Mouse (Mus musculus): ENCODE results near the gene Gm47955. TPM values are rescaled to one million over a fixed set of nuclear protein-coding genes. Genes with fewer than 3 reads are reported as not detected.
A peak's percentile ranks its signal among the peaks of the same experiment; 100 is the strongest.
"Not testable (repeated sequence)": the region's sequence is repeated elsewhere in the genome, so short reads cannot be mapped to it uniquely, and the experiment has no call there.

The Gm47955 gene
- polyA plus RNA-seq, 1 experiment from 2014 or later, result not detected

GRCm38 (mm10) chr1:82972046-82972445 lies 12.0 kb downstream of the Gm47955 start:
- Histone ChIP-seq H3K4me1 (replicated peaks) (no peaks in the 10 kb centered on the region), H3K27ac (replicated peaks) (no peak overlapping the region), H3K9me3 (no peaks in the 10 kb centered on the region), H3K4me2 (no peak overlapping the region), H3K36me3 (no peaks in the 10 kb centered on the region), H3K27me3 (no peaks in the 10 kb centered on the region), H3K9ac (no peak overlapping the region), H3K4me3 (no peak overlapping the region)
- no peak for ATAC-seq (ENCODE audit: low read depth)
- WGBS, result 72% methylated on average over 4 of the region's 4 CpGs

- H3K9ac ChIP-seq, result no peak overlapping the region
- H3K9me3 ChIP-seq, result no peaks in the 10 kb centered on the region
- H3K27ac ChIP-seq (replicated peaks), result 0 out of 2 replicates have a peak overlapping the region, but pooled peaks have one; percentile 14
- H3K4me2 ChIP-seq, result no peak overlapping the region
- no peak overlapping the region for H3K4me3 ChIP-seq
- ATAC-seq (ENCODE audit: low read depth), result no peak
- no peaks in the 10 kb centered on the region for H3K27me3 ChIP-seq
- H3K4me1 ChIP-seq (replicated peaks), result no peaks in the 10 kb centered on the region
- WGBS, result 82% methylated on average over 1 of the region's 1 CpGs
- no peaks in the 10 kb centered on the region for H3K36me3 ChIP-seq
These were observed 13.2 kb downstream of the Gm47955 start for GRCm38 (mm10) chr1:82973244-82973643.

- no peak overlapping the region for H3K9ac ChIP-seq
- no peaks in the 10 kb centered on the region for H3K4me1 ChIP-seq (replicated peaks)
- WGBS, result 80% methylated on average over 6 of the region's 6 CpGs
- no peak overlapping the region for H3K4me2 ChIP-seq
- ATAC-seq (ENCODE audit: low read depth), result no peak
- H3K27ac ChIP-seq (replicated peaks), result no peak overlapping the region
- no peaks in the 10 kb centered on the region for H3K36me3 ChIP-seq
- no peaks in the 10 kb centered on the region for H3K27me3 ChIP-seq
- no peaks in the 10 kb centered on the region for H3K9me3 ChIP-seq
- H3K4me3 ChIP-seq, result no peak overlapping the region
These were observed 13.8 kb downstream of the Gm47955 start for GRCm38 (mm10) chr1:82973901-82974300.

GRCm38 (mm10) chr1:82974342-82974741 lies 14.3 kb downstream of the Gm47955 start:
- H3K4me2 ChIP-seq, result no peak overlapping the region
- H3K27me3 ChIP-seq, result no peaks in the 10 kb centered on the region
- H3K4me3 ChIP-seq, result no peak overlapping the region
- no peaks in the 10 kb centered on the region for H3K9me3 ChIP-seq
- WGBS, result 93% methylated on average over 9 of the region's 9 CpGs
- H3K4me1 ChIP-seq (replicated peaks), result no peaks in the 10 kb centered on the region
- no peak overlapping the region for H3K27ac ChIP-seq (replicated peaks)
- H3K9ac ChIP-seq, result no peak overlapping the region
- H3K36me3 ChIP-seq, result no peaks in the 10 kb centered on the region
- no peak for ATAC-seq (ENCODE audit: low read depth)

- H3K9ac ChIP-seq, result no peak overlapping the region
- no peak for ATAC-seq (ENCODE audit: low read depth)
- H3K27me3 ChIP-seq, result no peaks in the 10 kb centered on the region
- H3K36me3 ChIP-seq, result no peaks in the 10 kb centered on the region
- 87% methylated on average over 5 of the region's 5 CpGs for WGBS
- H3K4me3 ChIP-seq, result no peak overlapping the region
- H3K9me3 ChIP-seq, result no peaks in the 10 kb centered on the region
- H3K4me2 ChIP-seq, result no peak overlapping the region
- no peaks in the 10 kb centered on the region for H3K4me1 ChIP-seq (replicated peaks)
- no peak overlapping the region for H3K27ac ChIP-seq (replicated peaks)
These were observed 15.7 kb downstream of the Gm47955 start for GRCm38 (mm10) chr1:82975750-82976149.

GRCm38 (mm10) chr1:82977840-82978239 lies 17.8 kb downstream of the Gm47955 start:
- Histone ChIP-seq H3K27ac (replicated peaks) (no peak overlapping the region), H3K4me3 (no peak overlapping the region), H3K9me3 (no peaks in the 10 kb centered on the region), H3K9ac (no peak overlapping the region), H3K4me1 (replicated peaks) (no peaks in the 10 kb centered on the region), H3K27me3 (no peaks in the 10 kb centered on the region), H3K4me2 (no peak overlapping the region), H3K36me3 (no peaks in the 10 kb centered on the region)
- no peak for ATAC-seq (ENCODE audit: low read depth)

GRCm38 (mm10) chr1:82986738-82987137 lies 26.7 kb downstream of the Gm47955 start:
- Histone ChIP-seq H3K4me1 (replicated peaks) (no peaks in the 10 kb centered on the region), H3K36me3 (no peaks in the 10 kb centered on the region), H3K9me3 (peaks cover 8% of the 10 kb centered on the region; the same call in 1 of the 2 replicates), H3K4me3 (no peak overlapping the region), H3K27me3 (no peaks in the 10 kb centered on the region), H3K4me2 (no peak overlapping the region), H3K27ac (replicated peaks) (no peak overlapping the region), H3K9ac (no peak overlapping the region)
- no peak for ATAC-seq (ENCODE audit: low read depth)
- 97% methylated on average over 6 of the region's 6 CpGs for WGBS

GRCm38 (mm10) chr1:82987530-82988198 lies 27.6 kb downstream of the Gm47955 start:
- no peaks in the 10 kb centered on the region for H3K27me3 ChIP-seq
- WGBS, result 34% methylated on average over 4 of the region's 4 CpGs
- 0 out of 2 replicates have a peak, but pooled peaks have one; percentile 47 for ATAC-seq (ENCODE audit: low read depth)
- no peaks in the 10 kb centered on the region for H3K36me3 ChIP-seq
- H3K9me3 ChIP-seq, result peaks cover 8% of the 10 kb centered on the region; the same call in 1 of the 2 replicates
- no peak overlapping the region for H3K9ac ChIP-seq
- no peak overlapping the region for H3K4me2 ChIP-seq
- no peaks in the 10 kb centered on the region for H3K4me1 ChIP-seq (replicated peaks)
- H3K27ac ChIP-seq (replicated peaks), result no peak overlapping the region
- H3K4me3 ChIP-seq, result no peak overlapping the region

- H3K4me1 ChIP-seq (replicated peaks), result no peaks in the 10 kb centered on the region
- H3K27me3 ChIP-seq, result no peaks in the 10 kb centered on the region
- H3K9ac ChIP-seq, result no peak overlapping the region
- H3K4me3 ChIP-seq, result no peak overlapping the region
- ATAC-seq (ENCODE audit: low read depth), result no peak
- WGBS, result 63% methylated on average over 4 of the region's 4 CpGs
- no peaks in the 10 kb centered on the region for H3K9me3 ChIP-seq
- H3K4me2 ChIP-seq, result no peak overlapping the region
- H3K27ac ChIP-seq (replicated peaks), result no peak overlapping the region
- H3K36me3 ChIP-seq, result no peaks in the 10 kb centered on the region
These were observed 31.0 kb downstream of the Gm47955 start for GRCm38 (mm10) chr1:82991062-82991461.

- Histone ChIP-seq H3K9ac (no peak overlapping the region), H3K9me3 (no peaks in the 10 kb centered on the region), H3K4me3 (no peak overlapping the region), H3K27ac (replicated peaks) (no peak overlapping the region), H3K36me3 (no peaks in the 10 kb centered on the region), H3K27me3 (no peaks in the 10 kb centered on the region), H3K4me2 (no peak overlapping the region), H3K4me1 (replicated peaks) (no peaks in the 10 kb centered on the region)
- WGBS, result 83% methylated on average over 3 of the region's 3 CpGs
- no peak for ATAC-seq (ENCODE audit: low read depth)
These were observed 31.5 kb downstream of the Gm47955 start for GRCm38 (mm10) chr1:82991596-82991995.

- WGBS, result 92% methylated on average over 6 of the region's 6 CpGs
- Histone ChIP-seq H3K27ac (replicated peaks) (no peak overlapping the region), H3K9ac (no peak overlapping the region), H3K4me1 (replicated peaks) (no peaks in the 10 kb centered on the region), H3K27me3 (no peaks in the 10 kb centered on the region), H3K36me3 (no peaks in the 10 kb centered on the region), H3K4me3 (no peak overlapping the region), H3K4me2 (no peak overlapping the region), H3K9me3 (no peaks in the 10 kb centered on the region)
- no peak for ATAC-seq (ENCODE audit: low read depth)
These were observed 32.0 kb downstream of the Gm47955 start for GRCm38 (mm10) chr1:82992093-82992492.

- H3K36me3 ChIP-seq, result no peaks in the 10 kb centered on the region
- H3K9me3 ChIP-seq, result no peaks in the 10 kb centered on the region
- no peaks in the 10 kb centered on the region for H3K27me3 ChIP-seq
- no peak for ATAC-seq (ENCODE audit: low read depth)
- no peak overlapping the region for H3K4me3 ChIP-seq
- no peak overlapping the region for H3K4me2 ChIP-seq
- no peak overlapping the region for H3K27ac ChIP-seq (replicated peaks)
- WGBS, result 86% methylated on average over 3 of the region's 3 CpGs
- no peak overlapping the region for H3K9ac ChIP-seq
- no peaks in the 10 kb centered on the region for H3K4me1 ChIP-seq (replicated peaks)
These were observed 33.9 kb downstream of the Gm47955 start for GRCm38 (mm10) chr1:82993947-82994346.

- not testable (repeated sequence) for H3K27ac ChIP-seq (replicated peaks); H3K4me1 ChIP-seq (replicated peaks); H3K4me3 ChIP-seq; H3K9me3 ChIP-seq; H3K36me3 ChIP-seq; H3K9ac ChIP-seq; ATAC-seq (ENCODE audit: low read depth); H3K27me3 ChIP-seq; H3K4me2 ChIP-seq
- 98% methylated on average over 9 of the region's 9 CpGs for WGBS
These were observed 40.2 kb downstream of the Gm47955 start, which contains the start of gene Gm47959 for GRCm38 (mm10) chr1:83000306-83000705. Gene Gm47959 (plus strand): TSS chr1:83000548.
